Mouse (Mus musculus): ENCODE measurements around the gene Taf9b. TPM values are rescaled to one million over a fixed set of nuclear protein-coding genes. Genes with fewer than 3 reads are reported as not detected.
"Not testable (repeated sequence)": the region's sequence is repeated elsewhere in the genome, so short reads cannot be mapped to it uniquely, and the experiment has no call there.

Taf9b gene
- total RNA-seq (2022), result 10 to 100 TPM in 2 of 4 experiments, 1 to 10 TPM in 2; 7.0 to 12.5 (median 10.6) TPM

DNA sequence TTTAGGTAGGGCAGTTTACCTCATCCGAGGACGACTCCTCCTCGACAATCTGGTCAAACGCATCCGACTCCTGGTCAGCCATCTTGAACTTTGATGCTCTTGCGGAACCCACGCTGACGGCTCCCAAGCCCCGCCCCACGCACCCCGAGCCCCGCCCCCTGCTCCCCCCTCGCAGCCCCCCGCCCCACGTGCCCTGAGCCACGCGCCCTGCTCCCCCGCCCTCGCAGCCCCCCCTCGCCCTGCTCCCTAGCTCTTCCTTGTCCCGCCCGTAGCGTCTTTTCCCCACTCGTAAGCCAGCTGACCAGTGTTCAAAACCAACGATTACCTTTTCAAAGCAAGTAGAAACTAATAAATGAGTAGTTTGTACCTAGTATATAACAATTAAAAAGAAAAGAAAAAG lies at the start of gene Taf9b:
TSS of gene Taf9b (minus strand) at position 101 of the 400 bp plus-strand sequence.
- no peak for DNase-seq (ENCODE audit: low spot score)

GRCm38 (mm10) chrX:106255276-106255675 lies 34.3 kb upstream of the Taf9b start, which contains the start of gene Fnd3c2:
TSS of gene Fnd3c2 (minus strand) at chrX:106255376.
- DNase-seq (ENCODE audit: low spot score), result no peak

GRCm38 (mm10) chrX:106219171-106220032 lies 1.6 kb downstream of the Taf9b start:
- DNase-seq (ENCODE audit: low spot score), result peak; percentile 52

GRCm38 (mm10) chrX:106209100-106209499 lies 11.9 kb downstream of the Taf9b start:
- no peak for DNase-seq (ENCODE audit: low spot score)

GRCm38 (mm10) chrX:106198904-106199303 lies 22.1 kb downstream of the Taf9b start:
- DNase-seq (ENCODE audit: low spot score), result no peak

GRCm38 (mm10) chrX:106197308-106197707 lies 23.6 kb downstream of the Taf9b start:
- DNase-seq (ENCODE audit: low spot score), result no peak

- DNase-seq (ENCODE audit: low spot score), result not testable (repeated sequence)
These were observed 26.6 kb downstream of the Taf9b start for GRCm38 (mm10) chrX:106194361-106194760.

DNA sequence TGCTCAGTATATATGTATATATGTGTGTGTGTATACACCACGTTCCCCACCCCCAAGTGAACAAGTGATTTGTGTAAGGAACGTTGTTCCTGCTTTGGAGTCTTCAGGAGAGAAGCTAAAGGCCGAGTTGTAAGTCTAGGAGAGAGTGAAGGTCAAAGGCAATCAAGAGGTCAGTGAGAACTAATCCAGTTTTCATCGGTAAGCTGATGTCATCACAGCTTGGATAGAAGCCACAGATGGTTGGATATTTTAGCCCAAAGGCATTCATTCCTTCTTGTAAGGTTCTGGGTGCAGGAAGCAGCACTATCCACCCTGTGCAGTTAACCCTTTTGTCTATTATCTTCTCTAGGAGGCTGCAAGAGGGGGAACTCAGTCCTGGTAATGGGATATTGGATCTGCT lies 30.9 kb downstream of the Taf9b start:
- DNase-seq (ENCODE audit: low spot score), result no peak

GRCm38 (mm10) chrX:106189356-106189755 lies 31.6 kb downstream of the Taf9b start:
- DNase-seq (ENCODE audit: low spot score), result no peak

- no peak for DNase-seq (ENCODE audit: low spot score)
These were observed 33.2 kb downstream of the Taf9b start for GRCm38 (mm10) chrX:106187737-106188136.

DNA sequence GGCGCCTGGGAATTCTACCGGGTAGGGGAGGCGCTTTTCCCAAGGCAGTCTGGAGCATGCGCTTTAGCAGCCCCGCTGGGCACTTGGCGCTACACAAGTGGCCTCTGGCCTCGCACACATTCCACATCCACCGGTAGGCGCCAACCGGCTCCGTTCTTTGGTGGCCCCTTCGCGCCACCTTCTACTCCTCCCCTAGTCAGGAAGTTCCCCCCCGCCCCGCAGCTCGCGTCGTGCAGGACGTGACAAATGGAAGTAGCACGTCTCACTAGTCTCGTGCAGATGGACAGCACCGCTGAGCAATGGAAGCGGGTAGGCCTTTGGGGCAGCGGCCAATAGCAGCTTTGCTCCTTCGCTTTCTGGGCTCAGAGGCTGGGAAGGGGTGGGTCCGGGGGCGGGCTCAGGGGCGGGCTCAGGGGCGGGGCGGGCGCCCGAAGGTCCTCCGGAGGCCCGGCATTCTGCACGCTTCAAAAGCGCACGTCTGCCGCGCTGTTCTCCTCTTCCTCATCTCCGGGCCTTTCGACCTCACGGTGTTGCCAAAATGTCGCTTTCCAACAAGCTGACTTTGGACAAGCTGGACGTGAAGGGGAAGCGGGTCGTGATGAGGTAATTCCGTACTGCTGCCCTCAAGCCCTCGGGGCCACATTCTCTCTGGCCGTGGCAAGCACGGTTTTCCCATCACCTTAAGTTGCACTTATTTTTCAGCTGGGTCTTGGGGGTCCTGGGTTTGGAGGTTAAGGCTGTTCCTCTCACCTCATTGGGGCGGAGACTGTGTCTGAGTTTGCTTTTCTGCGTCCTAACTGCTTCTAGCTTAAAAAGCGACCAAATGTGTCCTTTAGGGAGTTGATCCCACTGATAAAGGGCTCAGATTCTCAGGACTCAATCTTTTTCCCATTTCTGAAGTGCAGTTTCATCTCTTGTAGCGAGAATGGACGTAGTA lies 34.0 kb downstream of the Taf9b start, which contains the start of gene Pgk1:
TSS of gene Pgk1 (plus strand) at position 388 of the 937 bp plus-strand sequence.
- DNase-seq (ENCODE audit: low spot score), result peak; percentile 92

GRCm38 (mm10) chrX:106185706-106186105 lies 35.3 kb downstream of the Taf9b start:
- no peak for DNase-seq (ENCODE audit: low spot score)

GRCm38 (mm10) chrX:106184279-106184678 lies 36.7 kb downstream of the Taf9b start:
- no peak for DNase-seq (ENCODE audit: low spot score)

DNA sequence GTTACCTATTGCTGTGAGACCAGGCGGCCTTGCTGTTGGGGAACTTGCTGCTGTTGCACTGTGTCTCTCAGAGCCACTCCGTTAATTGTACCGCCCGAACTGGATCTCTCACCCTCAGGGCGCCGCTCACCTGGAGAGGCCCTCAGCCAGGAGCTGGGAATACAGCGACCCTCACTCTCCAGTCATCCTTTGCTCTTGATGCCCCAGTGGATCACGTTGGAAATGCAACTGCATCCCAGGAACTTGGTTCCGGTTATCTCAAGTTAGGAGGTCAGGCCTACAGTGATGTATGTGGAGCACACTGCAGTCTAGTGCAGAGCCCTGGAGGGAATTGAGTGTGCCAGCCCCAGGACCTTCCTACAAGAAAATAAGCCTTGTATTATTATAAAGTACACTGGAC lies 44.6 kb downstream of the Taf9b start:
- DNase-seq (ENCODE audit: low spot score), result no peak

- DNase-seq (ENCODE audit: low spot score), result no peak
These were observed 49.2 kb downstream of the Taf9b start for GRCm38 (mm10) chrX:106171853-106172154.

DNA sequence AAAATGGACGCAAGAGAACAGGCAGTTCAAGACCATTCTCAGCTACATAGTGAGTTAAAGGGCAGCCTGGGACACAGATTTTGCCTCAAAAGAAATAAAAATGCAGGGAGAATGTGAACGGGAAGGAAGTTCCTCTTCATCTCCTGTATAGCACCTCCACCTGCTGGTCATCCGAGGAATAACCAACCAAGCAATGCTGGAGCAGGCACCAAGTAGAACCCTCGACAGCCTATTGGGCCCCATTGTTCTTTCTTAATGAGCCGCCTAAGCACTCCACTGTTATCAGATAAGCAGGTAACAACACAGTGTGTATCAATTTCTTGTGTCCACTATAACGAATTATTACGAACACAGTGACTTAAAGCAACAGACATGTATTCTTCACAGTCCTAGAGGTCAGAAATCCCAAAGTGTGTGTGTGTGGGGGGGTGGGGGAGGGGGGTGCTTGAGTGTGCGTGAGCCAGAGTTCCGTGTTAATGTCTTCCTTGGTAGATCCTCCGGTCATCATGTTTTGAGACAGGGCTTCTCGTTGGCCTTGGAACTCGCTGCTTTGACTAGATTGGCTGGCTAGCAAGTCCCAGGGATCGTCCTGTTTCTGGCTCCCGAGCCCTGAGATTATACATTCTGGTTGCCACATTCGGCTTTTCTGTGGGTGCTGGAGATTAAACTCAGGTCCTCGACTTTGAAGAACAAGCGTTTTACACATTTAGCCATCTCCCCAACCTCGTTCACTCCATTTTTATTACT lies 49.7 kb downstream of the Taf9b start:
- DNase-seq (ENCODE audit: low spot score), result peak; percentile 62

DNA sequence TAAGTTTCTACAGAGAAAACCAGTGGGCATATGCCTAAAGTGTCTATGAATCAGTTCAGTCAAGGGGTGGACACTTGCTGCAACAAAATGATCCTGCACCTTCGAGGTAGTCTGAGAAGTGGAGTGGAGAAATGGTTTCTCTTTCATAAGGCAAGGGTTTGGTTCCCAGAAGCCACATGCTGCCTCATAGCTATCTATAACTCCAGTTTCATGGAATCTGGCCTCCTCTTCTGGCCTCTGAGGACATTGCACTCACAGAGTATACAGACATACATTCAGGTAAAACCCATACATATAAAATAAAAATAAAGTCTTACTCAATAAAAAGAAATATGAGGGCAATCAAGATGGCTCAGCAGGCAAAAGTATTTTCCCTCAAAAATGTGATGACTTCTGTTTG lies 55.9 kb downstream of the Taf9b start:
- DNase-seq (ENCODE audit: low spot score), result no peak

DNA sequence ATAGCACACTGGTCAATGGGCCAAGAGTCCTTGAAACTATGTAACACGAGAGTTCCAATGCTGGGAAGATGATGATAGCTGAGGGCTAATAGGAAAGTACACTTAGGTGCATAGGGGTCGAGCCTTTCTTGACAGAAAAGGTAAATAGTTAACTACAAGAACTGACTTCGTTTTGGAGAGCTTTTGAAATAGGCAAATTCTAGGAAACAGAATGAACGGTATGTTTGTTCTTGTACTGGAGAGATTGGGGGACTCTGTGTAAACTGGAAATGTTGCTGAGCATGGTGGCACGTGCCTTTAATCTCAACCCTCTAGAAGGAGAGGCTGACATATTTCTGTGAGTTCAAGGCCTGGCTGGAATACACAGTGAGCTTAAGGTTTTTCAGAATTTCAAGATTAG lies 56.4 kb downstream of the Taf9b start:
- DNase-seq (ENCODE audit: low spot score), result no peak

DNA sequence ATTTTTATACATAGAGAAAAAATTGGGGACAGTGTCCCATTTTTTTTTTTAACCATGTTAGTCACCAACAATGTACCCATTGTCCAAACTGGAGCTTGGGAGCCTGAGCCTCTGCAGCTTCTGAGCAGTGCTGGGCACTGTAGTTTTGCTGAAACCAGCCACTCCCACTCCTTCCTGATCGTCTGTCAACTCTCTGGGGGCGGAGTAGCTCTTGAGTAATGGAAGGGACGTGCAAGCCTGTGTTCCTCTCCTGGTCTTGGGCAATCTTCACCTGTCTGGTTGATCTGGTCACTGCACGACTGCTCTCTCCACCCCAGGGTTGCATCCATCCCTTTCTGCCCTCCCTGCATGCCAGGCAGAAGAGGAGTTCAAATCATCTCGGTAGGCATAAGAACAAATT lies 57.0 kb downstream of the Taf9b start:
- no peak for DNase-seq (ENCODE audit: low spot score)

Data from heart, adult 8-10 months (tissue).